9 mouse cellular contexts compared by ENCODE assay signal in the genomic region with DNA sequence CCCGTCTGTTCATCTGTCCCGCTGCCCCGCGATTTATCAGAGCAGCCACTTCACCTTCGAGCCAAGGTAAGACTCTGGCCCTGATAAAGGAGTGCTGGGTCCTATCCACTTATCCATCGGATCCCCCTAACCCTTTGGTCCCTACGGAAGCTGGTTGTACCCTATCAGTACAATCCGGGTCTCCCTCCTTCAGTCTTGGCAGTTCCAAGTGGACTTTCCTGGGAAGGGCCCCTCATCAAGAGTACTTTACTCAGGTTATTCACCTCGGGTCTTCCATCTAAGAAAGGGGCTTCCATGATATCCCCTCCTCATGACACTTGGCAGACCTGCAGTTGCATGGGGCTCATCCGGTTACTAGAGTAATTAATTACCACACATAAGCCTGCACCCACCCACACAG. TPM values are rescaled to one million over a fixed set of nuclear protein-coding genes. Genes with fewer than 3 reads are reported as not detected.
DNase-seq lines count a peak whose midpoint lies in the region; ATAC-seq lines count a peak whose summit lies in the region.
"Had no signal": no experiment of that assay in that cellular context is flagged by ENCODE, and none has a peak within 500 bp of the region (broad histone marks: within the 10 kb centered on the region; RNA-seq: fewer than 3 reads in every experiment).

No protein-coding gene starts in this region.

- H3K27me3 ChIP-seq in kidney, embryonic 15.5 days, result peaks cover 52% of the 10 kb centered on the region
- H3K27me3 ChIP-seq in embryonic facial prominence, embryonic 11.5 days (ENCODE audit: control insufficient read depth, insufficient read depth, low read length), result peaks cover 20% of the 10 kb centered on the region
- H3K27me3 ChIP-seq in hindbrain, embryonic 14.5 days (ENCODE audit: control insufficient read depth, insufficient read depth, low read length), result no peaks in the 10 kb centered on the region
- H3K27me3 ChIP-seq in midbrain, embryonic 14.5 days (ENCODE audit: control insufficient read depth, insufficient read depth, low read length), result peaks cover 4% of the 10 kb centered on the region; the same call in 1 of the 2 replicates

- peak; percentile 26; the same call in 1 of the 2 replicates for ATAC-seq in kidney, embryonic 15.5 days (replicated peaks; ENCODE audit: low FRiP score)
- peak; percentile 50; the same call in 1 of the 2 replicates for ATAC-seq in embryonic facial prominence, embryonic 11.5 days (replicated peaks; ENCODE audit: insufficient number of reproducible peaks, low FRiP score, low TSS enrichment, low read depth)
- peak; percentile 5 for ATAC-seq in hindbrain, embryonic 14.5 days (ENCODE audit: low FRiP score)
- peak; percentile 29; the same call in 1 of the 2 replicates for ATAC-seq in midbrain, embryonic 14.5 days (ENCODE audit: low FRiP score, low TSS enrichment)

- WGBS in kidney, embryonic 15.5 days, result 19% methylated on average over 10 of the region's 10 CpGs
- 22% methylated on average over 10 of the region's 10 CpGs for WGBS in embryonic facial prominence, embryonic 11.5 days
- WGBS in hindbrain, embryonic 14.5 days, result 18% methylated on average over 10 of the region's 10 CpGs
- 19% methylated on average over 10 of the region's 10 CpGs for WGBS in midbrain, embryonic 14.5 days

- no peaks in the 10 kb centered on the region for H3K36me3 ChIP-seq in kidney, embryonic 15.5 days
- no peaks in the 10 kb centered on the region for H3K36me3 ChIP-seq in embryonic facial prominence, embryonic 11.5 days (replicated peaks; ENCODE audit: control insufficient read depth, insufficient read depth, low read depth, low read length)
- H3K36me3 ChIP-seq in hindbrain, embryonic 14.5 days (replicated peaks; ENCODE audit: control insufficient read depth, insufficient read depth), result no peaks in the 10 kb centered on the region
- no peaks in the 10 kb centered on the region for H3K36me3 ChIP-seq in midbrain, embryonic 14.5 days (ENCODE audit: control insufficient read depth, insufficient read depth, low read length)

- no peak for DNase-seq in kidney, postnatal 14 days
- DNase-seq in embryonic facial prominence, embryonic 11.5 days (ENCODE audit: low spot score), result no peak
- DNase-seq in hindbrain, embryonic 14.5 days (ENCODE audit: low spot score), result no peak
- no peak for DNase-seq in midbrain, embryonic 14.5 days
- DNase-seq in ovary, postnatal 10 days (ENCODE audit: low spot score), result no peak
- no peak for DNase-seq in frontal cortex, postnatal 10 days (ENCODE audit: low spot score in 2 of 2)
- DNase-seq in cerebellum, postnatal 4 days (ENCODE audit: low spot score in 2 of 2), result no peak

- no peak overlapping the region for H3K27ac ChIP-seq in kidney, embryonic 15.5 days
- H3K27ac ChIP-seq in embryonic facial prominence, embryonic 11.5 days (replicated peaks; ENCODE audit: low read depth, low read length), result no peak overlapping the region
- peak overlapping the region; percentile 47; the same call in 1 of the 2 replicates for H3K27ac ChIP-seq in hindbrain, embryonic 14.5 days
- no peak overlapping the region for H3K27ac ChIP-seq in midbrain, embryonic 14.5 days (replicated peaks; ENCODE audit: low read depth, low read length)

- no peaks in the 10 kb centered on the region for H3K9me3 ChIP-seq in kidney, embryonic 15.5 days (replicated peaks)
- H3K9me3 ChIP-seq in embryonic facial prominence, embryonic 11.5 days (replicated peaks; ENCODE audit: control insufficient read depth, low read length), result no peaks in the 10 kb centered on the region
- no peaks in the 10 kb centered on the region for H3K9me3 ChIP-seq in hindbrain, embryonic 14.5 days (ENCODE audit: control insufficient read depth, low read length)
- no peaks in the 10 kb centered on the region for H3K9me3 ChIP-seq in midbrain, embryonic 14.5 days (ENCODE audit: control insufficient read depth, low read length)

- peaks cover 11% of the 10 kb centered on the region for H3K4me1 ChIP-seq in kidney, embryonic 15.5 days
- no peaks in the 10 kb centered on the region for H3K4me1 ChIP-seq in embryonic facial prominence, embryonic 11.5 days (ENCODE audit: control insufficient read depth, insufficient read depth, low read length)
- H3K4me1 ChIP-seq in hindbrain, embryonic 14.5 days (replicated peaks; ENCODE audit: control insufficient read depth, insufficient read depth, low read length), result no peaks in the 10 kb centered on the region; the same call in 1 of the 2 replicates
- H3K4me1 ChIP-seq in midbrain, embryonic 14.5 days (ENCODE audit: control insufficient read depth, insufficient read depth, low read length), result no peaks in the 10 kb centered on the region

- peak overlapping the region; percentile 83 for H3K4me2 ChIP-seq in kidney, embryonic 15.5 days
- H3K4me2 ChIP-seq in embryonic facial prominence, embryonic 11.5 days (ENCODE audit: low read depth, low read length), result peak overlapping the region; percentile 60
- H3K4me2 ChIP-seq in hindbrain, embryonic 14.5 days (replicated peaks), result peak overlapping the region; percentile 65
- H3K4me2 ChIP-seq in midbrain, embryonic 14.5 days (ENCODE audit: low read length), result peak overlapping the region; percentile 62

- H3K9ac ChIP-seq in kidney, embryonic 15.5 days, result 0 out of 2 replicates have a peak overlapping the region, but pooled peaks have one; percentile 29
- H3K9ac ChIP-seq in embryonic facial prominence, embryonic 11.5 days (replicated peaks; ENCODE audit: low read length), result no peak overlapping the region
- H3K9ac ChIP-seq in hindbrain, embryonic 14.5 days, result peak overlapping the region; percentile 16; the same call in 1 of the 2 replicates
- H3K9ac ChIP-seq in midbrain, embryonic 14.5 days (replicated peaks; ENCODE audit: low read length), result no peak overlapping the region; the same call in 1 of the 2 replicates

- H3K4me3 ChIP-seq in kidney, embryonic 15.5 days (replicated peaks), result peak overlapping the region; percentile 52
- peak overlapping the region; percentile 33 for H3K4me3 ChIP-seq in embryonic facial prominence, embryonic 11.5 days (ENCODE audit: low read depth, low read length)
- H3K4me3 ChIP-seq in hindbrain, embryonic 14.5 days (replicated peaks; ENCODE audit: low read length), result peak overlapping the region; percentile 34
- peak overlapping the region; percentile 37 for H3K4me3 ChIP-seq in midbrain, embryonic 14.5 days (replicated peaks; ENCODE audit: low read depth, low read length)

RNA-seq across cellular contexts. Expression of a gene that starts 0.4 kb away (rescaled TPM):
- polyA plus RNA-seq in kidney, embryonic 15.5 days (2015; fragmentation: Nextera tagmentation; extraction: Ambion mirVana), result 0.83 and 1.0 TPM in 2 replicates
- polyA plus RNA-seq in embryonic facial prominence, embryonic 11.5 days (2014; fragmentation: Nextera tagmentation; extraction: Ambion mirVana), result 0.07 and 0.11 TPM in 2 replicates
- polyA plus RNA-seq in hindbrain, embryonic 14.5 days (2014; fragmentation: Nextera tagmentation; extraction: Ambion mirVana), result 2.8 and 3.5 TPM in 2 replicates
- polyA plus RNA-seq in midbrain, embryonic 14.5 days (2014; fragmentation: Nextera tagmentation; extraction: Ambion mirVana), result 1.5 TPM in 2 replicates

RNA-seq across cellular contexts. Expression of a gene that starts 12.3 kb away (rescaled TPM):
- not detected in 2 replicates for polyA plus RNA-seq in kidney, embryonic 15.5 days (2015; fragmentation: Nextera tagmentation; extraction: Ambion mirVana)
- 0.54 and 0.65 TPM in 2 replicates for polyA plus RNA-seq in embryonic facial prominence, embryonic 11.5 days (2014; fragmentation: Nextera tagmentation; extraction: Ambion mirVana)
- polyA plus RNA-seq in hindbrain, embryonic 14.5 days (2014; fragmentation: Nextera tagmentation; extraction: Ambion mirVana), result 1.7 and 2.1 TPM in 2 replicates
- polyA plus RNA-seq in midbrain, embryonic 14.5 days (2014; fragmentation: Nextera tagmentation; extraction: Ambion mirVana), result 3.0 and 3.9 TPM in 2 replicates
- polyA plus RNA-seq: lung, adult 2 months had no signal

RNA-seq across cellular contexts. Expression of a gene that starts 35.0 kb away (rescaled TPM):
- polyA plus RNA-seq in kidney, embryonic 15.5 days (2015; fragmentation: Nextera tagmentation; extraction: Ambion mirVana), result 7.6 and 7.9 TPM in 2 replicates
- polyA plus RNA-seq in embryonic facial prominence, embryonic 11.5 days (2014; fragmentation: Nextera tagmentation; extraction: Ambion mirVana), result 11.4 and 12.3 TPM in 2 replicates
- polyA plus RNA-seq in hindbrain, embryonic 14.5 days (2014; fragmentation: Nextera tagmentation; extraction: Ambion mirVana), result 5.6 and 5.9 TPM in 2 replicates
- polyA plus RNA-seq in midbrain, embryonic 14.5 days (2014; fragmentation: Nextera tagmentation; extraction: Ambion mirVana), result 5.2 and 6.4 TPM in 2 replicates

RNA-seq across cellular contexts. Expression of a gene that starts 43.5 kb away (rescaled TPM):
- 2.2 and 2.9 TPM in 2 replicates for polyA plus RNA-seq in kidney, embryonic 15.5 days (2015; fragmentation: Nextera tagmentation; extraction: Ambion mirVana)
- polyA plus RNA-seq in embryonic facial prominence, embryonic 11.5 days (2014; fragmentation: Nextera tagmentation; extraction: Ambion mirVana), result 0.60 and 0.65 TPM in 2 replicates
- polyA plus RNA-seq in hindbrain, embryonic 14.5 days (2014; fragmentation: Nextera tagmentation; extraction: Ambion mirVana), result 27.9 and 29.5 TPM in 2 replicates
- 18.2 and 19.4 TPM in 2 replicates for polyA plus RNA-seq in midbrain, embryonic 14.5 days (2014; fragmentation: Nextera tagmentation; extraction: Ambion mirVana)

Comparison
In these comparisons a context has a peak if more than half of its experiments do, and no peak if none do; other contexts are left out.
1. H3K9ac ChIP-seq: peak in kidney, embryonic 15.5 days (single experiment) and hindbrain, embryonic 14.5 days (single experiment); none in embryonic facial prominence, embryonic 11.5 days (single experiment) and midbrain, embryonic 14.5 days (single experiment).
2. Peak in every context shown above with its lines, with median percentiles within 50 percentile points of each other: ATAC-seq, H3K4me2 ChIP-seq and H3K4me3 ChIP-seq.